Mouse (Mus musculus) layer of hippocampus, postnatal 25 days (tissue): ENCODE measurements around the gene Ccni. TPM values are rescaled to one million over a fixed set of nuclear protein-coding genes. Genes with fewer than 3 reads are reported as not detected.

Experiments
- DNase-seq, 2 experiments: peaks; one replicate each; pipeline ENCODE4 v3.0.0; 2022; ENCODE audit warnings: mixed read lengths in 2 of 2, low spot score in 1 of 2; ENCODE audit errors: extremely low spot score in 1 of 2
- total RNA-seq, 2 experiments: library from RNA; stranded (reverse); gene quantifications; 2 replicates each; pipeline ENCODE4 v1.2.3; 2021

The Ccni gene
- total RNA-seq, 2 experiments from 2014 or later, result 271 to 283 TPM

DNA sequence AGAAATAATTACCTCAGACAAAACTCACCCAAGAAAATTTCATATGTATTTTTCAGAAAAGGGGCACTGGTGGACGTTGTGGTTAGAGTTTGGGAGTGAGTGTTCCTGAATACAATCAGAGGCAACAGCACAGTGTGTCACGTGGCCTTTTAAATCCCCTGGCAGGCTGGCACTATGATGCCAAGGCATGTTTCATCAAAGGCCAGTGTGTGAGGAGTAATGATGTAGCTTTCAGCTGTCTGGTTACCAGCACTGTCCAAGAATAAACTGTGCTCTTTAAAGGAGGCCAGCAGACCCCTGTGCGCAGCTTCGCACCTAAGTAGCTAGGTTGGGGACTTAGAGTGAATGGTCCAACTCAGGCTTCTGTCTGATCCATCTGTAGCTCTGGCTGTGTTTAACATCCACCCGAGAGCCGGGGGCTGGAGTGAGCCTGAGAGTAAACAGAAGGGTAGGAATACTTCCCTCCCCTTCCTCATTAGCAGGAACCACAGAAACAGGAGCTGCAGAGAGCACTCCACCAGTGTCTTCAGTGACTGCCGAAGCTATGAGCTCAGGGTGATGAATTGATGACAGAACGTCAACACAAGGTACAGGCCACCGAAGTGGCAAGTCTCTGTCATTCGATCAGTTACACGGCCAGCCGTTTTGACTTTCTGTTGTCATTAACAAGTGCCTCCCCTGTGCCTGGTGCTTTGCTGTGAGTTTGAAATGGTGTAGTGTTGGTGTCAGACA lies 62.8 kb downstream of the Ccni start:
- DNase-seq, result no peak

DNA sequence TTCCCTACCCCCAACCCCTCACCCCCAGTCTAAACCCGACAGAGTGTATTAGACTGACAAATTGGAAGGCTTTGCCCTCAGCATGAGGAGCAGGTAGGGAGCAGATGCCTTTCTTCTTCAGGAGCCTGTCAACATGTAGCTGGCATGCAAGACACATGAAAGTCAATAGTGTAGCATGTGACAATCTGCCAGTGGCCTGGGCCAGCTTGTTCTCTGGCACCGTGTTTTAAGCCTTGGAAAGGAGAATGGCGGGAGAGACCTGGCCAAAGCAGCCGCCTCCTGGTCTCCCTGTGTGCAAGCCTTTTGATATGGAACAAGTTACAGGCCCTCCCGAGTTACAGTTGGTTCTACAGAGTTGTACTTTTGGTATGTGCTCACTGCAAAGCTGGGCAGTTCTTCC lies 65.5 kb downstream of the Ccni start:
- no peak for DNase-seq

- DNase-seq, result no peak
These were observed 66.9 kb downstream of the Ccni start for GRCm38 (mm10) chr5:93139350-93139749.

- DNase-seq, result no peak
These were observed 69.2 kb downstream of the Ccni start for GRCm38 (mm10) chr5:93136956-93137586.

DNA sequence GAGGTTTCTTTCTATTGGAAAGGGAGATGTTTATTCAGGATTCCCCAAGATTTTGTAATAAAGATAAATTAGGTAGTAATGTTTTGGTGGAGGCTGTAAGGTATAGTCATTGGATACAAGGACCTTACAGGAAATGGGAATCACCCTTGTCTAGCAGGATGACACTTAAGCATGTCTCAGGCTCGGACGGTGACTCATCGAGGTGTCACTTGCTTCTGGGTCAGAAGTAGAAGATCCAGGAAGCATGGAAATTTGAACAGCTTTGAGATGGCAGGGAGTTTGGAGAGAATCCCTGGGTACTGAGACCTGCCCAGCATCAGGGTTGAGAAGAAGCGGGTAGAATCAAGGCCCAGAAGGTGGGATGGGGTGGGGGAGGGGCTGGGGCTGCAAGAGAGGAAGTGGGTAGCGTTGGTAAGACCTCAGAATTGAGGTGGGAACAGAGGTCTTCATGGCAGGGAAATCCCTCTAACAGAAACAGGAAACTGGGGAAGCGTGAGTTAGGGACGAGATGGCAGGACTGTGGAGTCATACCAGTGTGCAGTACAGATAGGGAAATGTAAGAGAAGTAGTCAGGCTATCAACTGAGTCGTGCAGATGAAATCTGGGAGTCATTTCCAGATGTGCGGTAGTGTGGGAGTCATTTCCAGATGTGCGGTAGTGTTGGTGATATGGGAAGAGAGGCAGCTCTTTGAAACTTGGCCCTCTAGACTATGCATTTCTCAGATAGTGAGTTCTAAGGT lies 70.8 kb downstream of the Ccni start:
- no peak for DNase-seq

- DNase-seq, result no peak
These were observed 72.7 kb downstream of the Ccni start for GRCm38 (mm10) chr5:93133445-93134244.

Other genes starting within 250 kb of the Ccni start
- 1 to 10 TPM; 1.4 to 2.1 TPM for gene Sowahb, start 161.5 kb downstream of the Ccni start, total RNA-seq
- gene Sept11, start 113.1 kb downstream of the Ccni start, total RNA-seq, result 100 to 1,000 TPM in 1 of 2 experiments, 10 to 100 TPM in 1; 98.9 to 113 TPM
- gene 2010109A12Rik, start within 50 bp of the Ccni start, total RNA-seq, result 1 to 10 TPM in 1 of 2 experiments, under 1 TPM in 1; 0.49 to 2.6 TPM
- 10 to 100 TPM; 49.1 to 58.5 TPM for gene Ccng2, start 60.8 kb upstream of the Ccni start, total RNA-seq